Mouse (Mus musculus) G1E (cell line): ENCODE measurements around the gene Brinp1.

Source experiments
- CTCF ChIP-seq: IDR thresholded peaks from 2 replicates; pipeline ENCODE4 v1.5.1; 2012; ENCODE audit warnings: low read depth, low read length, inconsistent platforms, mixed read lengths
- TAL1 ChIP-seq: conservative IDR thresholded peaks from 2 replicates; pipeline ENCODE4 v1.6.1; 2012; ENCODE audit warnings: low read depth, low read length, inconsistent platforms, mixed read lengths

DNA sequence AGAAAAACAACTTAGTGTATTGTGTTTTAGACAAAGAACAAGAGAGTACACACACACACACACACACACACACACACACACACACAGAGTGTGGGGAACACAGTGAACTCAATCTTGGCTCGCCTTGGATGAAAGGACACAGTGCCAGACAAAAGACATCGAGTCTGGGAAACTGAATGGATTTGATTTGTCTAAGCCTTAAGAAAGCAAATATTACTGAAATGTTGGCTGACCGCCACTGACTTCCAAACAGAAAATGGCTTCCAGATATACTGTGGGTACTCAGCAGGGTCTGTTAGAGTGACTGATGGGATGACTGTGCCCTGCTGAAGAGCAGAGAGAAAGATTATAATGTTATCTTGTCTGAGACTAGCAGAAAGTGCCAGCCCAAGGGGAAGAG, 34.1 kb downstream of the Brinp1 start:
- no peak for TF ChIP-seq CTCF
- TF ChIP-seq TAL1 = no peak
